Mouse (Mus musculus): Measurements from ENCODE around the gene Lrrc14b. TPM values are rescaled to one million over a fixed set of nuclear protein-coding genes. Genes with fewer than 3 reads are reported as not detected.
A peak's percentile ranks its signal among the peaks of the same experiment; 100 is the strongest.

The Lrrc14b gene
- polyA plus RNA-seq, 1 experiment: 2.0 TPM

DNA sequence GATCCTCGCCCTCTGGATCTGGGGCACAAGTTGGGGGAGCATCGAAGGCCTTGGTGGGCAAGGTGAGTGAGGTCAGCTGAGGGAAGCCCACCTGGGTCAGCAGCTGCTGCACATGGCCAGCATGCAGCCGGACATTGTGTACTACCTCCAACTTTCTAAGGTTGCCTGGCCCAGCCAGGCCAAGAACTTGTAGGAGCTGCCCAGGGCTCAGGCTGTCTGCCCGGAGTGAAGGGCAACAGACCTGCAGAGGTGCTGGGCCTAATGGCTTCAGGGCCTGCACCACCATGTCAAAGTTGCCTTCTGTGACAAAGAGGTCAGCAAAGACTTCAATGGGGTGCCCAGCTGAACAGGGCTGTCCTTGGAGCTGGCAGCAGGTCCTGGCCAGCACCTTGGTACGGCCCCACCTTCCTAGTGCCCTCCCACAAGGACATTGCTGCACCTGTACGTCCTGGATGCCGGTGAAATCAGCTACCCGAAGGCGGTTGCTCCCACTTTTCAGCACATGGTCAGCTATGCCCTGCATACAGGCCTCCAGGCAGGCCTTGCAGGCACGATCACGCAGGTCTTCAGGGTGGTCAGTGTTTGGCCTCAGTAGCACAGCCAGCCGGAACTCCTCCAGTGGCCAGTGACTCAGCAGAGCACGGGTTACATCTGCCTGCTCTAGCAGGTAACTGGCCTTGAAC is 488 bp downstream of the Lrrc14b start:
- whole genome bisulfite sequencing: 59% methylated on average over 13 of the region's 13 CpGs
- no peaks in the 10 kb centered on the region for H3K36me3 ChIP-seq (ENCODE audit: control insufficient read depth, insufficient read depth, low read length)
- H3K4me1 ChIP-seq (ENCODE audit: control insufficient read depth, insufficient read depth, low read length): peaks cover 7% of the 10 kb centered on the region; the same call in 1 of the 2 replicates
- DNase-seq: peak; percentile 44
- no peaks in the 10 kb centered on the region for H3K27me3 ChIP-seq (replicated peaks; ENCODE audit: control insufficient read depth, insufficient read depth, low read length)
- peak overlapping the region; percentile 63 for H3K27ac ChIP-seq (ENCODE audit: insufficient read depth, low read depth, low read length)
- TF ChIP-seq CTCF (conservative IDR thresholded peaks at IDR 0.05; ENCODE audit: insufficient read depth, insufficient read length, low read depth, low read length) (no peak), POLR2A (IDR thresholded peaks at IDR 0.05; ENCODE audit: low read depth, low read length) (no peak)
- peak overlapping the region; percentile 14 for H3K4me3 ChIP-seq (ENCODE audit: insufficient read depth, low read depth, low read length)

DNA sequence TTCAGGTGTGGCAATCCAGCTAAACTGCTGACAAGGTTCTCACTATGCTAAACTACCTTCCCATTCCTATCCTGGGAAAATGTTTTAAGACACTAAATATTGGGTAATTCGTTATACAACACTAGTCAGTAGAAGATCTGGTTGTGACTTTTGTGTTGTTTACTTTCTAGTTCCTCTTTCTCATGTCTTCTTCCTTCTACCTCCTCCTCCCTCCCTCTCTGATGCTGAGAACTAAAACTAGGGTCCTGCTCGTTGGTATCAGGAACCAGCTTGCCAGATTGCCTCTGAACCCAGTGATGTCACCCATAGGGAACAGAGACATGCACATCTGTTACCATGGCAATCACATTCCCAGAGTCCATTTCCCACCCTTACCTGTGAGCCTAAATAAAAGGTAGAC is 1.6 kb downstream of the Lrrc14b start:
- peaks cover 7% of the 10 kb centered on the region; the same call in 1 of the 2 replicates for H3K4me1 ChIP-seq (ENCODE audit: control insufficient read depth, insufficient read depth, low read length)
- H3K27ac ChIP-seq (ENCODE audit: insufficient read depth, low read depth, low read length): no peak overlapping the region
- WGBS: 74% methylated on average over 2 of the region's 2 CpGs
- no peak overlapping the region for H3K4me3 ChIP-seq (ENCODE audit: insufficient read depth, low read depth, low read length)
- H3K36me3 ChIP-seq (ENCODE audit: control insufficient read depth, insufficient read depth, low read length): no peaks in the 10 kb centered on the region
- TF ChIP-seq CTCF (conservative IDR thresholded peaks at IDR 0.05; ENCODE audit: insufficient read depth, insufficient read length, low read depth, low read length) (no peak), POLR2A (IDR thresholded peaks at IDR 0.05; ENCODE audit: low read depth, low read length) (no peak)
- no peak for DNase-seq
- H3K27me3 ChIP-seq (replicated peaks; ENCODE audit: control insufficient read depth, insufficient read depth, low read length): no peaks in the 10 kb centered on the region

DNA sequence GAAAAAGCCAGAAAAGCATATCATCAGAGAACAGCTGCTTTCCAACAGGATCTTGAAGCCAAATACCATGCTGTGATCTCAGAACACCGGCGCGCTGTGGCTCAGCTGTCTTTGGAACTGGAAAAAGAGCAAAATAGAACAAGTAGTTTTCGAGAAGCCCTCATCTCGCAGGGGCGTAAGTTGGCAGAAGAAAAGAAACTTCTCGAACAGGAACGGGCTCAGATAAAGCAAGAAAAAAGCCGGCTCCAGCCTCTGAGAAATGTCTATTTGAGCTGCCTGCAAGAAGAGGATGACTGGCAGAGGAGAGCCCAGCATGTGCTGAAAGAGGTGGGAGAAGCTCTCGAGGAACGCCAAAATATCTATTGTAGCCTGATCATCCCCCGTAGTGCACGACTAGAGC is 7.3 kb downstream of the Lrrc14b start:
- DNase-seq: no peak
- WGBS: 96% methylated on average over 13 of the region's 13 CpGs
- TF ChIP-seq CTCF (conservative IDR thresholded peaks at IDR 0.05; ENCODE audit: insufficient read depth, insufficient read length, low read depth, low read length): no peak
- TF ChIP-seq POLR2A (IDR thresholded peaks at IDR 0.05; ENCODE audit: low read depth, low read length): no peak
- Histone ChIP-seq H3K4me3 (ENCODE audit: insufficient read depth, low read depth, low read length) (no peak overlapping the region), H3K4me1 (ENCODE audit: control insufficient read depth, insufficient read depth, low read length) (no peaks in the 10 kb centered on the region), H3K27me3 (replicated peaks; ENCODE audit: control insufficient read depth, insufficient read depth, low read length) (no peaks in the 10 kb centered on the region), H3K27ac (ENCODE audit: insufficient read depth, low read depth, low read length) (no peak overlapping the region), H3K36me3 (ENCODE audit: control insufficient read depth, insufficient read depth, low read length) (no peaks in the 10 kb centered on the region; the same call in 1 of the 2 replicates)

DNA sequence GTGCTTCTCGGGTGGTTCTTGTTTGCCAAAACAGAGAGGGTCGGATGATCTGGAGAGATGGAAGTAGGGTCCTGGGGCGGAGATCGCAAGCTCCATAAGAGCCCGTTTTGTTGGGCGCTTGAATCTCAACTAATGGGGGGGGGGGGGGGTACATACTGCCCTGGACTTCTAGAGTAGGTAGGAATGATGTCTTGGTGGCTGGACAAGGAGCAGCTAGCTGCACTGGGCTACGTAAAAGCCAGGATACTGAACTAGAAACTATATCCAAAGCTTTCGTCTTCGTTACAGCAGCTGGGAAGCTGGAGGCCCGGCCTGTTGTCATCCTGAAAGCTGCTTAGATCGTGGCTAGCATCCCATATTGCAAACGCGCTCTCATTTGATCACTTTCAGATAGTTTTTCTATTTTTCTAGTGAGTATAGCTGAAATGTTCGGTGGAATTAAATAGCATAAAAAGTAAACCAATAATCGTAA is 13.3 kb downstream of the Lrrc14b start:
- TF ChIP-seq POLR2A (IDR thresholded peaks at IDR 0.05; ENCODE audit: low read depth, low read length): no peak
- TF ChIP-seq CTCF (conservative IDR thresholded peaks at IDR 0.05; ENCODE audit: insufficient read depth, insufficient read length, low read depth, low read length): no peak
- DNase-seq: no peak
- H3K4me1 ChIP-seq (ENCODE audit: control insufficient read depth, insufficient read depth, low read length): no peaks in the 10 kb centered on the region; the same call in none of the 2 replicates
- H3K4me3 ChIP-seq (ENCODE audit: insufficient read depth, low read depth, low read length): peak overlapping the region; percentile 86
- H3K36me3 ChIP-seq (ENCODE audit: control insufficient read depth, insufficient read depth, low read length): no peaks in the 10 kb centered on the region; the same call in 1 of the 2 replicates
- no peaks in the 10 kb centered on the region for H3K27me3 ChIP-seq (replicated peaks; ENCODE audit: control insufficient read depth, insufficient read depth, low read length)
- 1% methylated on average over 15 of the region's 15 CpGs for WGBS
- H3K27ac ChIP-seq (ENCODE audit: insufficient read depth, low read depth, low read length): peak overlapping the region; percentile 70

DNA sequence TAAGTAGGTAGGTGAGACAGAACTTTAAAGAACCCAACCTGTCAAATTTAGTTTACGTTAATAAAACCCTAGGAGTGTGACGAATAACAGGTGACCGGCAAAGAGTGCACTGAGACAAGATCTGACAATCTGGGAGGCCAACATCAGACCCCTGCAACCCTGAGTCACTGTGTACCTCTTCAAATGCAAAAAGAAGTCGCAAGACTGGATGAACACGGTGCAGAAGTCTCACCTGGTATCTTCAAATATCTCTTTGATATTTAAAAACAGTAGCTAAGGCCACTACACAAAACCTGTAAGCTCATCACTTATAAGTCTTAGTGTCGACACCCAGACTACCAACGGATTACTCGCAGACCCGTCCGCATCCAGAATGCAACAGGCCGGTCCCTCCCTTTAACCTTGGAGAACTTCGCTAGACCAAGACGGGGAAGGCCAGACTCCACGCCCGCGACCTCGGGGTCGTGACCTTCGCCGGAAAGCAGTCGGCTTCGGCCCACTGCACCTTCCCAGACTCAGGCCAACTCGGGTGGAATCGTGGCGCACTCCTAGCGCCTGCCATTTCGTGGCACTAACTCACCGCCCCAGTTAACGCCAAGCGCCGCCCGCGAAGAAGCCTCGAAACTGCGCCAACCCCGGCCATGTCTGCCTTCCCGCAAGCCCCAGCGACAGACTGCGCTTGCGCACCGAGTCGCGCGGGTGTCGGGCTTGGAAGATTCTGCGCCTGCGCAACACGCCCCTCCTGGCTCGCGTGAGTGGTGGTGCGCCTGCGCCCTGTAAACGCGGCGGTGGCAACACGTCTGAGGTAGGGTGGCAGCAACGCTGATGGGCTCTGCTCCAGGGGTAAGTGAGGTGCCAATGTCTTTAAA is 14.0 kb downstream of the Lrrc14b start, which contains the start of the genes Sdha and Ccdc127:
Gene Sdha (minus strand): TSS at position 715 of the 869 bp plus-strand sequence.
Gene Ccdc127 (plus strand): TSS at position 744 of the 869 bp plus-strand sequence.
- TF ChIP-seq CTCF (conservative IDR thresholded peaks at IDR 0.05; ENCODE audit: insufficient read depth, insufficient read length, low read depth, low read length) (no peak), POLR2A (IDR thresholded peaks at IDR 0.05; ENCODE audit: low read depth, low read length) (peak; percentile 51)
- 1% methylated on average over 57 of the region's 57 CpGs for WGBS

DNA sequence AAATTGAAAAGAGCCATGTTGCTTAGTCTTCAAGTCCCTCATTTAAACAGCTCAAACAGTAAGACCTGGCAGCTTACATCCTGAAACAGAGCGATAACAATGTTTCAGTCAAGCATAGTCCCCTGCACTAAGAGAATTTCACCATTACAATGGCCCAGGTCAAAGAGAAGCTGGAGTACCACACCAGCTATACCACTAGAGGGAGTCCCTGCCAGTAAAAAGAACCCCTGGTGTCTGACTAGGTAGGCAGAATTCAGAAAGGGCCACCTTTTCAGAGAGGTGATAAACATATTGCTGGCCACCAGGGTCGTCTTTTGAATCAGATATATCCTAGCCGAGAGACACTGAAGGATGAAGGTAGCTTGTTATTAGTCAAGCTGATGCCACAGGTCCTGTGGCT is 22.8 kb downstream of the Lrrc14b start:
- WGBS: 34% methylated on average over 3 of the region's 3 CpGs
- no peak overlapping the region for H3K4me3 ChIP-seq (ENCODE audit: insufficient read depth, low read depth, low read length)
- peak; percentile 49 for DNase-seq
- no peaks in the 10 kb centered on the region for H3K27me3 ChIP-seq (replicated peaks; ENCODE audit: control insufficient read depth, insufficient read depth, low read length)
- peaks cover 19% of the 10 kb centered on the region for H3K36me3 ChIP-seq (ENCODE audit: control insufficient read depth, insufficient read depth, low read length)
- TF ChIP-seq CTCF (conservative IDR thresholded peaks at IDR 0.05; ENCODE audit: insufficient read depth, insufficient read length, low read depth, low read length) (peak; percentile 48), POLR2A (IDR thresholded peaks at IDR 0.05; ENCODE audit: low read depth, low read length) (no peak)
- H3K4me1 ChIP-seq (ENCODE audit: control insufficient read depth, insufficient read depth, low read length): peaks cover 2% of the 10 kb centered on the region; the same call in 1 of the 2 replicates
- H3K27ac ChIP-seq (ENCODE audit: insufficient read depth, low read depth, low read length): no peak overlapping the region

More for the DNA sequence above, 14.0 kb downstream of the Lrrc14b start, which contains the start of the genes Sdha and Ccdc127:
- peak; percentile 97 for DNase-seq
- H3K36me3 ChIP-seq (ENCODE audit: control insufficient read depth, insufficient read depth, low read length): no peaks in the 10 kb centered on the region; the same call in 1 of the 2 replicates
- H3K4me3 ChIP-seq (ENCODE audit: insufficient read depth, low read depth, low read length): peak within 1 kb of the TSS; percentile 86
- H3K27ac ChIP-seq (ENCODE audit: insufficient read depth, low read depth, low read length): peak within 1 kb of the TSS; percentile 99
- H3K27me3 ChIP-seq (replicated peaks; ENCODE audit: control insufficient read depth, insufficient read depth, low read length): no peaks in the 10 kb centered on the region
- peaks cover 2% of the 10 kb centered on the region for H3K4me1 ChIP-seq (ENCODE audit: control insufficient read depth, insufficient read depth, low read length)
